Mouse (Mus musculus) neural tube, embryonic 13.5 days (tissue): ENCODE measurements around the gene Wnt5b. TPM values are rescaled to one million over a fixed set of nuclear protein-coding genes. Genes with fewer than 3 reads are reported as not detected.

Source experiments
- ATAC-seq: fragments of 200-750 bp; cut with Nextera tagmentation; 2 replicates; pipeline ENCODE4 v1.8.0; 2017; ENCODE audit warnings: low read depth, mild to moderate bottlenecking, moderate TSS enrichment, moderate library complexity
- H3K27ac ChIP-seq: fragments of 300-500 bp; sonication (generic); replicated peaks from 2 replicates; pipeline ENCODE4 v1.5.1; 2015; ENCODE audit warnings: moderate library complexity, mild to moderate bottlenecking, inconsistent platforms
- H3K27me3 ChIP-seq: fragments of 300-500 bp; sonication (generic); 2 replicates; pipeline ENCODE4 v1.6.1; 2015; ENCODE audit warnings: mild to moderate bottlenecking, inconsistent platforms
- H3K36me3 ChIP-seq: fragments of 300-500 bp; sonication (generic); 2 replicates; pipeline ENCODE4 v1.6.1; 2015; ENCODE audit warnings: mild to moderate bottlenecking, inconsistent platforms
- H3K4me1 ChIP-seq: fragments of 300-500 bp; sonication (generic); replicated peaks from 2 replicates; pipeline ENCODE4 v1.6.1; 2015; ENCODE audit warnings: inconsistent platforms
- H3K4me2 ChIP-seq: fragments of 300-500 bp; sonication (generic); 2 replicates; pipeline ENCODE4 v1.6.1; 2015; ENCODE audit warnings: inconsistent platforms, mild to moderate bottlenecking, moderate library complexity
- H3K4me3 ChIP-seq: fragments of 300-500 bp; sonication (generic); 2 replicates; pipeline ENCODE4 v1.5.1; 2015; ENCODE audit warnings: mild to moderate bottlenecking, inconsistent platforms
- H3K9ac ChIP-seq: fragments of 300-500 bp; sonication (generic); 2 replicates; pipeline ENCODE4 v1.6.1; 2015; ENCODE audit warnings: moderate library complexity, mild to moderate bottlenecking, inconsistent platforms
- H3K9me3 ChIP-seq: fragments of 300-500 bp; sonication (generic); 2 replicates; pipeline ENCODE4 v1.6.1; 2016; ENCODE audit warnings: inconsistent platforms
- WGBS: fragments of 180-500 bp; shearing (Covaris S2); methylation state at CpG from one replicate; pipeline ENCODE4 v1.1.7; 2015; 5-methylcytosine and 5-hydroxymethylcytosine counted together
- polyA plus RNA-seq: library from polyadenylated mRNA; unstranded; fragments of >200 nt; fragmentation: Nextera tagmentation; extraction: Ambion mirVana; gene quantifications from 2 replicates; pipeline ENCODE4 v1.2.1, GENCODE M21; 2015

The Wnt5b gene
- polyA plus RNA-seq, 1 experiment from 2014 or later, result 4.3 TPM

DNA sequence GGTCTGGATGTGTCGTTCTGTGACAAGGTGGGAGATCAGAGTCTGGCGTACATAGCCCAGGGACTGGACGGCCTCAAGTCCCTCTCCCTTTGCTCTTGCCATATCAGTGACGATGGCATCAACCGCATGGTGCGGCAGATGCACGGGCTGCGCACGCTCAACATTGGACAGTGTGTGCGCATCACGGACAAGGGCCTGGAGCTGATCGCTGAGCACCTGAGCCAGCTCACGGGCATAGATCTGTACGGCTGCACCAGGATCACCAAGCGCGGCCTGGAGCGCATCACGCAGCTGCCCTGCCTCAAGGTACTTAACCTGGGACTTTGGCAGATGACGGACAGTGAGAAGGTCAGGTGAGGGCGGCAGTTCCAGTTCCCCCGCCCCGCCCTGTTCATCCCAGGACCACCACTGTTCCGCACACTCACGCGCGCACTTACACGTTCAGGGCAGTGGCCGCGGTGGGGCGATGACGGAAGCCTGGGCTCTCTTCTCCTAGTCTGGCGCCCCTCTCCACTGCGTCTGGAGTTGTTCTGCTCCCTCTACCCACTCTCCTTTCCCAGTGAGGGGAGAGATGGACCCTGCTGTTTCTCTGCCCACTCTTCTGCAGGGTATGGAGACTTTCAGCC is 63.3 kb downstream of the Wnt5b start:
- H3K4me1 ChIP-seq, result peaks cover 71% of the 10 kb centered on the region
- peak; percentile 3 for ATAC-seq

DNA sequence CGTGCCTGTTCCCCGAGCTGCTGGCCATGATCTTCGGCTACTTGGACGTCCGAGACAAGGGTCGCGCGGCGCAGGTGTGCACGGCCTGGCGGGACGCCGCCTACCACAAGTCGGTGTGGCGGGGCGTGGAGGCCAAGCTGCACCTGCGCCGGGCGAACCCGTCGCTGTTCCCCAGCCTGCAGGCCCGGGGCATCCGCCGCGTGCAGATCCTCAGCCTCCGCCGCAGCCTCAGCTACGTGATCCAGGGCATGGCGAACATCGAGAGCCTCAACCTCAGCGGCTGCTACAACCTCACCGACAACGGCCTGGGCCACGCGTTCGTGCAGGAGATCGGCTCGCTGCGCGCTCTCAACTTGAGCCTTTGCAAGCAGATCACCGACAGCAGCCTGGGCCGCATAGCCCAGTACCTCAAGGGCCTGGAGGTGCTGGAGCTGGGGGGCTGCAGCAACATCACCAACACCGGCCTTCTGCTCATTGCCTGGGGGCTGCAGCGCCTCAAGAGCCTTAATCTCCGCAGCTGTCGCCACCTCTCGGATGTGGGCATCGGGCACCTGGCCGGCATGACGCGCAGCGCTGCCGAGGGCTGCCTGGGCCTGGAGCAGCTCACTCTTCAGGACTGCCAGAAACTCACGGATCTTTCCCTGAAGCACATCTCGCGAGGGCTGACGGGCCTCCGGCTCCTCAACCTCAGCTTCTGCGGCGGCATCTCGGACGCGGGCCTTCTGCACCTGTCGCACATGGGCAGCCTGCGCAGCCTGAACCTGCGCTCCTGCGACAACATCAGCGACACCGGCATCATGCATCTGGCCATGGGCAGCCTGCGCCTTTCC is 64.1 kb downstream of the Wnt5b start:
- H3K9me3 ChIP-seq, result no peaks in the 10 kb centered on the region
- H3K36me3 ChIP-seq, result peaks cover 16% of the 10 kb centered on the region
- peak overlapping the region; percentile 100 for H3K4me2 ChIP-seq
- peaks cover 63% of the 10 kb centered on the region for H3K4me1 ChIP-seq
- ATAC-seq, result peak; percentile 28
- H3K27ac ChIP-seq, result peak overlapping the region; percentile 100
- H3K27me3 ChIP-seq, result no peaks in the 10 kb centered on the region
- H3K9ac ChIP-seq, result peak overlapping the region; percentile 95
- under 1% methylated on average over 70 of the region's 70 CpGs for WGBS
- peak overlapping the region; percentile 94 for H3K4me3 ChIP-seq

More for the DNA sequence above, 63.3 kb downstream of the Wnt5b start:
- Histone ChIP-seq H3K9me3 (no peaks in the 10 kb centered on the region), H3K4me2 (peak overlapping the region; percentile 100), H3K36me3 (peaks cover 16% of the 10 kb centered on the region), H3K4me3 (peak overlapping the region; percentile 94), H3K9ac (peak overlapping the region; percentile 95), H3K27me3 (no peaks in the 10 kb centered on the region), H3K27ac (peak overlapping the region; percentile 100)
- under 1% methylated on average over 33 of the region's 33 CpGs for WGBS

DNA sequence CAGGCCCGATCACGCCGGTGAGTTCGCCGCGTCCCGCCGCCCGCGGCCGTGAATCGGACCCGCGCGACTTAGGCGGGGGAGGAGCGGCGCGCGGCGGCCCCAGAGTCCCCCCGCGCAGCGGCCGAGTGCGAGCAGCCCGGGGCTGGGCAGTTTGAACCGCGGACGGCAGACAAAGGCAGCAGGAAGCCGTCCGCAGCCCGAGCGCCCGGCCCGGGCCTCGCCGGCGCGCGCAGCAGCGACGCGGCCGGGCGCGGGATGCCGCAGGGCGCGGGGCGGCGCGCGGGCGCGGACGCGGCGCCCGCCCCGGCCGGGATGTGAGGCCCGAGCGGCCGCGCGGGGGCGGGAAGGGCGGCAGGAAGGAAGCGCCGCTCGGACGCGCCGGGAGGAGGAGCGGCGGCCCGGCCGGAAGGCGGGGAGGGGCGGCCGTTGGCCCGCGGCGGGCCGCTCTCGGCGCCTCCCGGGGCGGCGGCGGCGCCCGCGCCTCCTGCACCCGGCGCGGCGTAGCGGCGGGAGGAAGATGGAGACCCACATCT is 64.7 kb downstream of the Wnt5b start, which contains the start of gene Fbxl14:
Fbxl14 (plus strand) TSS at position 326 of the 533 bp plus-strand sequence.
- Histone ChIP-seq H3K27ac (peak within 1 kb of the TSS; percentile 100), H3K4me1 (peaks cover 57% of the 10 kb centered on the region), H3K4me3 (peak within 1 kb of the TSS; percentile 94), H3K36me3 (peaks cover 11% of the 10 kb centered on the region), H3K9ac (peak within 1 kb of the TSS; percentile 95), H3K27me3 (no peaks in the 10 kb centered on the region), H3K9me3 (no peaks in the 10 kb centered on the region), H3K4me2 (peak within 1 kb of the TSS; percentile 100)
- WGBS, result under 1% methylated on average over 66 of the region's 101 CpGs
- ATAC-seq, result peak; percentile 88

DNA sequence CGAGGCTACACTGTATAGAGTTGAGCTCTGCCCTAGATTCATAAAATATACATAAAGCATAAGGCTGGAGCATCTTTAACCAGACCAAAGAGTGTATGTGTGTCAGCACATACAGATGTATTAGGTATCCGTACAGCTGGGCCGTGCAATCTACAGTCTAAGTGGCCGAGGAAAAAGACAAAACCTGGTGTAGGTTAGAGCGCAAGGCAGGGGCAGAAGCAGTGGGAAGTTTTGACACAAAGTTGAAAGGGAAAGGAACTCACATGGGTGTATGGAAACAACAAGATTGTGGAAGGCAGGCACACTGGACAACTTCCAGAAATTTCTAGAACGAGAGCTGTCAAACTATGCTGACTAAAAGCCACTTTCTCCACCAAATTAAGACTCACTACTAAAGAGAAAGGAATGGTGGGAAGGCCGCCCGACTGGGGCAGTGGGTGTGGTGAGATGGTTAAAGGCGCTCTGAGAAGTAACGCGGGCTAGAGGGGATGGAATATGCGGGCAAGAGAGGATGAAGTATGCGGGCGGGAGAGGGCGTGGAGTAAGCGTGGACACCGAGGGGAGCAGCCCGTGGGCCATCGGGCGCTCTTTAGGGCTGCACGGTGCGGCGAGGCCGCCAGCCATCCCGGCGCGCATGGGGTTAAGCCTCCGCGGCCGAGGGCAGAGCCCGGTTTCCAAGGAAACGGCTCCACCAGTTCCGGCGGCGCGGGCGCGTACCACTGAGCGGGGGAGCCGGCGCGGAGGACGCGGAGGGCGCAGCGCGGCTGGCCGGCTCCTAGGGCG is 65.4 kb downstream of the Wnt5b start:
- Histone ChIP-seq H3K4me1 (peaks cover 51% of the 10 kb centered on the region), H3K9ac (peak overlapping the region; percentile 95), H3K4me3 (peak overlapping the region; percentile 94), H3K27ac (peak overlapping the region; percentile 100), H3K4me2 (peak overlapping the region; percentile 68), H3K27me3 (no peaks in the 10 kb centered on the region), H3K9me3 (no peaks in the 10 kb centered on the region), H3K36me3 (peaks cover 6% of the 10 kb centered on the region; the same call in 1 of the 2 replicates)
- 2% methylated on average over 47 of the region's 49 CpGs for WGBS
- ATAC-seq, result peak; percentile 90

DNA sequence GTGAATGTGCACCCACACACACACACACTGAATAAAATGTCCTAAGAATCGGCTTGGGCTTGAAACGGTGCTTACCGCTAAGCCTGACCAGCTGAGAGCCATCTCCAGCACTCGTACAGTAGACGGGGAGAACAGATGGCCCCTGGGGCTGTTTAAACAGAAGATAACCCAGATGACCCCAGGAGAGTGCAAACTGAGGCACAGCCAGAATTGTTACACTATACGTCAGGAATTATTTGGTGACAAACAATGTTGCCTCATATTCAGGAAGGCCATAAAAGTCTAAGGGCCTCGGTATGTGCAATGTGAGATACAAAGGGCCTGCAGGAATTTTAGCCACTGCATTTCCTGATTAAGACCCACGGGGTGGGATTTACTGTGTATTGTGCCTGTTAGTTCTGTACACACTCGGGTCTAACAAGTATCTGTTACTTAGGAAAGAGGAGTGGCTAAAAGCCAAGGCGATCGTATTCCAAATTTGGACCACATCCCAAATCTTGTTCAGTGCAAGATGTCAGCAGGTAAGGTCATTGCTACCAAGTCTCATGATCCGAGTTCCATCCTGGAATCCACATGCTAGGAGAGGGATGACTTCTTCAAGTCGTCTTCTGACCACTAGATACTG is 66.3 kb downstream of the Wnt5b start:
- H3K27ac ChIP-seq, result no peak overlapping the region
- H3K36me3 ChIP-seq, result no peaks in the 10 kb centered on the region
- ATAC-seq, result no peak
- H3K27me3 ChIP-seq, result no peaks in the 10 kb centered on the region
- peak overlapping the region; percentile 68; the same call in 1 of the 2 replicates for H3K4me2 ChIP-seq
- 46% methylated on average over 13 of the region's 13 CpGs for WGBS
- H3K9me3 ChIP-seq, result no peaks in the 10 kb centered on the region
- H3K4me3 ChIP-seq, result no peak overlapping the region
- H3K4me1 ChIP-seq, result peaks cover 41% of the 10 kb centered on the region
- peak overlapping the region; percentile 95; the same call in 1 of the 2 replicates for H3K9ac ChIP-seq

DNA sequence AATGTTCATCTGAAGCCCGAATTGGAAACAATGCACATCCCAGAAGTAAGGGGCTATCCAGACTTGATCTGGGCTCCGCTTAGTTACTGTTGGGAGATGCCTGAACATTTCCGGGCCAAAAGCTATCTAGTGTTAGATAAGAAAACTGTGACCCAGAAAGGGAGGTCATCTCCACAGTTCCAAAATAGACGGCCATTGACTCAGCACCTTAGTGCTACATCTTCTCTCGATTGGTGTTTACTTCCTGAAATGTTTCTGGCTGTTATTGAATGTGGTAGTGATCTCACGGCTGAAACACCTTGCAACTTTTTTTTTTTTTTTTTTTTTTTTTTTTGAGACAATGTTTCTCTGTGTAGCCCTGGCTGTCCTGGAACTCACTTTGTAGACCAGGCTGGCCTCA is 68.2 kb downstream of the Wnt5b start:
- H3K4me2 ChIP-seq, result no peak overlapping the region
- H3K9ac ChIP-seq, result no peak overlapping the region
- H3K4me1 ChIP-seq, result peaks cover 25% of the 10 kb centered on the region
- H3K36me3 ChIP-seq, result no peaks in the 10 kb centered on the region
- no peak overlapping the region for H3K4me3 ChIP-seq
- no peak overlapping the region for H3K27ac ChIP-seq
- 87% methylated on average over 6 of the region's 6 CpGs for WGBS
- no peak for ATAC-seq
- no peaks in the 10 kb centered on the region for H3K9me3 ChIP-seq
- no peaks in the 10 kb centered on the region for H3K27me3 ChIP-seq

DNA sequence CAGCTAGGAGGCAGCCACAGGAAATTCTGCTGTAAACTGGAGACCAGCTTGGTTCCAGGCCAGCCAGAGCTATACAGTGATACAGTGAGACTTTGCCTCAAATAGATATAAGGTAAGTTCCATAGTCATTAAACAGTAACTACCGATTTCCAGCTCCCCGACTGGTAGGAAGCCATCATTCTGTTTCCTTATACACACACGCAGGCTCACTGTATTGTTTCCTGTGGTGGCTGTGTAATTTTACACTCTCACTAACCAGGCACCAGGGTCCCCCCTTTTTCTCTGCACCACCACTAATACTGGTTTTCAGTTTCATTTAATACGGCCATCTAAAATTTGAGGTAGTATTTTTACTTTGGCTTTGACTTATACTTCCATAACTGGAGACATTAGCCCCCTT is 70.2 kb downstream of the Wnt5b start:
- no peak for ATAC-seq
- Histone ChIP-seq H3K4me1 (peaks cover 16% of the 10 kb centered on the region), H3K27me3 (no peaks in the 10 kb centered on the region), H3K4me3 (no peak overlapping the region), H3K36me3 (no peaks in the 10 kb centered on the region), H3K4me2 (no peak overlapping the region), H3K9ac (no peak overlapping the region), H3K27ac (no peak overlapping the region), H3K9me3 (no peaks in the 10 kb centered on the region)
- 89% methylated on average over 4 of the region's 4 CpGs for WGBS

DNA sequence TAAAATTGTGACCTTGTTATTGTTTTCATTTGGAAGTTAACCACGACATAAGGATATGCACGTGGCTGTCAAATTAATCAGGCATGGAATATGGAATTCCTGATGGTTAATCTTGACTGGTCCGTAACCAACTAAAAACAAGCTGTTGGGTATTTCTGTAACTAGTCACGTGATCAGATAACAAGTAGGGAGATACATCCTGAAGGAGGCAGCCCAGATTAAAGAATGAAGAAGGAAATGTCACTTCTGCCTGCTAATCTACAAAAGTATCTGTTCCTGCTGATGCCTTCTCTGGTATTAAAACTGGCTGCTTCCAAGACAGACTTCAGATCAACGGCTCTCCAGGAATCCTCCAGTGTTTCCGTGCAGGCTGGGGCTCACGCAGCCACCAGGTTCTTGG is 70.7 kb downstream of the Wnt5b start:
- no peaks in the 10 kb centered on the region for H3K9me3 ChIP-seq
- peaks cover 13% of the 10 kb centered on the region for H3K4me1 ChIP-seq
- ATAC-seq, result no peak
- H3K36me3 ChIP-seq, result no peaks in the 10 kb centered on the region
- no peak overlapping the region for H3K9ac ChIP-seq
- H3K4me2 ChIP-seq, result no peak overlapping the region
- no peak overlapping the region for H3K4me3 ChIP-seq
- 89% methylated on average over 7 of the region's 7 CpGs for WGBS
- no peak overlapping the region for H3K27ac ChIP-seq
- no peaks in the 10 kb centered on the region for H3K27me3 ChIP-seq

DNA sequence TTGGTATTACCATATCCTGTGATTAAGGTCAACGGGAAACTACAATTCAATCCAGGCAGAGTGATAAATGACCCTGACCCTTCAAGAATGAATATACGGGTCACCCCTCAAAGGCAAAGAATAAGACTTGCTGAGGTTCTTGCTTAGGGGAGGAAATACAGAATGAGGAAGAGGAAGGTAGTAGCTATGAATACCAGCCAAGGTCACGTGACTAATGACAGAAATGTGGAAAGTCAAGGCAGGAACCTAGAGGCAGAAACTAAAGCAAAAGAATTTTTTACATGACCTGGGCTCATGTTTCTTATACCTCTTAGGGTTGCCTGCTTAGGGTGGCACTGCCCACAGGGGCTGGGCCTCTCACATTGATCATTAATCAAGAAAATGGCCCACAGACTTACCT is 71.4 kb downstream of the Wnt5b start:
- Histone ChIP-seq H3K9ac (no peak overlapping the region), H3K27me3 (no peaks in the 10 kb centered on the region), H3K4me1 (peaks cover 5% of the 10 kb centered on the region; the same call in 1 of the 2 replicates), H3K27ac (no peak overlapping the region), H3K36me3 (no peaks in the 10 kb centered on the region), H3K4me2 (no peak overlapping the region), H3K4me3 (no peak overlapping the region), H3K9me3 (no peaks in the 10 kb centered on the region)
- 66% methylated on average over 3 of the region's 3 CpGs for WGBS
- ATAC-seq, result no peak

DNA sequence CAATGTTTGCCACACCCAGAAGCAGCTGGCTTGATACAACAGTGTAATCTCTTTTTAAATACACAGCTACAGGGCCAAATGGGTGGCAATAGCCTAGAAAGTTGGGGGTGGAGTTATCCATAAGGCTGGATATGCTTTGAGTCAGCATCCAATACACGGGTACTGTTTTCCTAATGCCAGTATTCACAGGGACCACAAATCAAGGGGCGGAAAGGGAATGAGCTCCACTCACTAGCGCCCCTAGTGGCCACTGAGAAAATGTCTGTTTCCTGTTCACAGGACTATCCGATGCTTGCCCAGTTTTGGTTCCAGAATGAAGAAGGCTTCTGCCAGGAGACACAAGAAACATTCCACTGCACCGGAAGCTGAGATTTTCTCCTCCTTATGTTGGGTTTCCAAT is 72.0 kb downstream of the Wnt5b start:
- Histone ChIP-seq H3K9ac (no peak overlapping the region), H3K4me2 (no peak overlapping the region), H3K4me1 (no peaks in the 10 kb centered on the region), H3K27ac (no peak overlapping the region), H3K36me3 (no peaks in the 10 kb centered on the region), H3K27me3 (no peaks in the 10 kb centered on the region), H3K4me3 (no peak overlapping the region), H3K9me3 (no peaks in the 10 kb centered on the region)
- 27% methylated on average over 5 of the region's 5 CpGs for WGBS
- ATAC-seq, result peak; percentile 54; the same call in 1 of the 2 replicates

DNA sequence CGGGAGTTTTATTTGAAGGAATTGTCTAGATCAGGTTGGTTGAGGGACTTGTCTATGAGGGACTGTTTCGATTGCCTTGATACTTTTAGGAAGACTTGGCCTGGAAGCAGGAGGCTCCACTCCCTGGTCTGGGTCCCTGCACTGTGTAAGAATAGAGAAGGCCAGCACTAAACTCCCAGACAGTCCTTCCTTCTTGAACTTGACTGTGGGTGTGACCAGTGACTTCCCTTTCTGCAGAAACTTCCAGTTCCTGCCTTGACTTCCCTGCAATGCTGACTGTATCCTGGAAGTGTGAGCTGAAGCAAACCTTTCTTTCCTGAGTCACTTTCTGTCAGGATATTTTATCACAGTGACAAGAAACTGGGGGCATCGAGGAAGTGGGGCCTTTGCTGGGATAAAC is 73.4 kb downstream of the Wnt5b start:
- Histone ChIP-seq H3K4me2 (no peak overlapping the region), H3K4me1 (no peaks in the 10 kb centered on the region), H3K27ac (no peak overlapping the region), H3K4me3 (no peak overlapping the region), H3K27me3 (no peaks in the 10 kb centered on the region), H3K9ac (no peak overlapping the region), H3K36me3 (no peaks in the 10 kb centered on the region), H3K9me3 (no peaks in the 10 kb centered on the region)
- 89% methylated on average over 3 of the region's 3 CpGs for WGBS
- no peak for ATAC-seq
